Mouse (Mus musculus) MEL (cell line): ENCODE measurements around the gene C3.

Experiments used
- CTCF ChIP-seq, 3 experiments: IDR thresholded peaks in 2 of 3; conservative IDR thresholded peaks in 1 of 3; 2 replicates each; pipeline ENCODE4 v1.5.1; 2011 to 2012; ENCODE audit warnings: low read length in 3 of 3, low read depth in 2 of 3, mild to moderate bottlenecking in 2 of 3, improper control_type of control experiment in 1 of 3, inconsistent platforms in 1 of 3, mixed read lengths in 1 of 3, moderate library complexity in 1 of 3; ENCODE audit not compliant: control insufficient read depth in 1 of 3, insufficient read depth in 1 of 3, poor library complexity in 1 of 3, severe bottlenecking in 1 of 3
- EP300 ChIP-seq, 2 experiments: IDR thresholded peaks; 2 replicates each; pipeline ENCODE4 v1.6.1; 2011; ENCODE audit warnings: improper control_type of control experiment in 2 of 2, low read length in 2 of 2, low read depth in 1 of 2, mild to moderate bottlenecking in 1 of 2
- GATA1 ChIP-seq: IDR thresholded peaks from 2 replicates; pipeline ENCODE4 v1.6.1; 2011; ENCODE audit warnings: low read depth, low read length, improper control_type of control experiment
- POLR2A ChIP-seq, 2 experiments: IDR thresholded peaks; 2 replicates each; pipeline ENCODE4 v1.6.1; 2011 to 2012; ENCODE audit warnings: low read length in 2 of 2, mild to moderate bottlenecking in 2 of 2, control low read depth in 1 of 2, improper control_type of control experiment in 1 of 2, low read depth in 1 of 2, moderate library complexity in 1 of 2; ENCODE audit not compliant: control insufficient read depth in 1 of 2, insufficient read depth in 1 of 2, poor library complexity in 1 of 2

- TF ChIP-seq CTCF (IDR thresholded peaks at IDR 0.05 in 2 of 3, conservative IDR thresholded peaks at IDR 0.05 in 1 of 3; ENCODE audit: control insufficient read depth in 1 of 3, insufficient read depth in 1 of 3, low read depth in 2 of 3, low read length in 3 of 3, poor library complexity in 1 of 3, severe bottlenecking in 1 of 3) (no peak), POLR2A (IDR thresholded peaks at IDR 0.05; ENCODE audit: control insufficient read depth in 1 of 2, insufficient read depth in 1 of 2, low read depth in 1 of 2, low read length in 2 of 2, poor library complexity in 1 of 2) (no peak), GATA1 (no peak), EP300 (IDR thresholded peaks at IDR 0.05; ENCODE audit: low read depth in 1 of 2, low read length in 2 of 2) (no peak)
Observed at GRCm38 (mm10) chr17:57182871-57183270, 45.1 kb downstream of the C3 start.
